Mouse (Mus musculus) brain, adult 2 months (tissue): ENCODE data around the gene Ess2.
"Not testable (repeated sequence)": the region's sequence is repeated elsewhere in the genome, so short reads cannot be mapped to it uniquely, and the experiment has no call there.

ENCODE experiments used
- DNase-seq: peaks from one replicate; pipeline ENCODE4 v3.0.0; 2011; ENCODE audit warnings: low read depth, low spot score

Ess2 gene

GRCm38 (mm10) chr16:17911052-17911595 is at the start of gene Ess2:
TSS of gene Ess2 (minus strand) at chr16:17911348.
- DNase-seq: peak; percentile 99

GRCm38 (mm10) chr16:17956052-17956638 is 45.0 kb upstream of the Ess2 start:
- not testable (repeated sequence) for DNase-seq

- no peak for DNase-seq
Observed at GRCm38 (mm10) chr16:17951618-17952017, 40.5 kb upstream of the Ess2 start.

- DNase-seq: no peak
Observed at GRCm38 (mm10) chr16:17950068-17950467, 38.9 kb upstream of the Ess2 start.

- peak; percentile 58 for DNase-seq
Observed at GRCm38 (mm10) chr16:17949421-17949877, 38.3 kb upstream of the Ess2 start.

GRCm38 (mm10) chr16:17945081-17945831 is 34.1 kb upstream of the Ess2 start:
- peak; percentile 19 for DNase-seq

GRCm38 (mm10) chr16:17943466-17943865 is 32.3 kb upstream of the Ess2 start:
- DNase-seq: peak; percentile 54

- peak; percentile 16 for DNase-seq
Observed at GRCm38 (mm10) chr16:17939255-17939751, 28.2 kb upstream of the Ess2 start.

- DNase-seq: peak; percentile 83
Observed at GRCm38 (mm10) chr16:17938821-17939220, 27.7 kb upstream of the Ess2 start.

- DNase-seq: no peak
Observed at GRCm38 (mm10) chr16:17938187-17938586, 27.0 kb upstream of the Ess2 start.

- no peak for DNase-seq
Observed at GRCm38 (mm10) chr16:17936776-17937175, 25.6 kb upstream of the Ess2 start.

GRCm38 (mm10) chr16:17934445-17934910 is 23.3 kb upstream of the Ess2 start:
- DNase-seq: no peak

GRCm38 (mm10) chr16:17933594-17934444 is 22.7 kb upstream of the Ess2 start:
- no peak for DNase-seq

- peak; percentile 36 for DNase-seq
Observed at GRCm38 (mm10) chr16:17931906-17932460, 20.8 kb upstream of the Ess2 start.

- DNase-seq: no peak
Observed at GRCm38 (mm10) chr16:17929631-17930030, 18.5 kb upstream of the Ess2 start.

GRCm38 (mm10) chr16:17929211-17929610 is 18.1 kb upstream of the Ess2 start:
- no peak for DNase-seq

GRCm38 (mm10) chr16:17928627-17929104 is 17.5 kb upstream of the Ess2 start:
- peak; percentile 84 for DNase-seq

- DNase-seq: peak; percentile 86
Observed at GRCm38 (mm10) chr16:17928087-17928580, 17.0 kb upstream of the Ess2 start, which contains the start of gene Slc25a1. TSS of gene Slc25a1 (minus strand) at chr16:17928219.

GRCm38 (mm10) chr16:17927351-17928082 is 16.4 kb upstream of the Ess2 start:
- peak; percentile 34 for DNase-seq

- DNase-seq: no peak
Observed at GRCm38 (mm10) chr16:17922163-17922538, 11.0 kb upstream of the Ess2 start.
